Mouse (Mus musculus): Measurements from ENCODE around the gene Heg1. TPM values are rescaled to one million over a fixed set of nuclear protein-coding genes. Genes with fewer than 3 reads are reported as not detected.

The Heg1 gene
- polyA plus RNA-seq, 1 experiment from 2014 or later: 40.7 TPM

DNA sequence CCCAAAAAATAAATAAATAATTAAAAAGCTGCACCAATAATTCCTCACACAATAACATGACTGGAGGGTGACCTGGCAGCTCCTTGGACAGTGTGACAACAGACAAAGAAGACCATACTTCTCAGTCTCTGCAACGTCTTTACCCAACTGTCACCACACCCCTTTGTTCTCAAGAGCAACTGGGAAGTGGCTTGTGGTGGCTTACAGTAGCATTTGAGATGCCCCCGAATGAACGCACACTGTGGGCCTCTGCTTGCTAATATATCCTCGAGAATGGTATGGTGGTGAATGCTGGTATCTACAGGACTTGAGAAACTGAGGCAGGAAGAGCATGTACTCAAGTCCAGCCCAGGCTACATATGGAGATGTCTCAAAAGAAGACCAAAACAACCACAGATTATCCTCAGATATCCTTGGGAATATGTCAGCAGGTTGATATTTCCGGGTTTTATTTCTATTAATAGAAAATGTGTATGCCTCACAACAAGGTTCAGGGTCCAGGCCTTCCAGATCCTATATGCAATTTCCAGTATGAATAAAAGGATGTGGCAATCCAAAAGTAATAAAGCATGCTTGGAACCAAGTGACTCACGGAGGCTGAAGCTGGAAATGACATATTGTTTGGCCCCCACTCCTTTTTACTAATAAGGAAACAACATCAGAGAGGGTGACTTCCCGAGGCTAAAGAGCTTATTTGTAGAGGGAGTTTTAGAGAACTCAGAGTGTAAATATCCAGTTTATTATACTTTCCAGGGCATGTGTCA lies 92.8 kb downstream of the Heg1 start:
- Histone ChIP-seq H3K36me3 (ENCODE audit: control insufficient read depth, insufficient read depth, low read length) (no peaks in the 10 kb centered on the region), H3K9me3 (ENCODE audit: control insufficient read depth, low read length) (no peaks in the 10 kb centered on the region), H3K4me1 (ENCODE audit: control insufficient read depth, insufficient read depth, low read length) (no peaks in the 10 kb centered on the region), H3K4me3 (ENCODE audit: low read depth, low read length) (no peak overlapping the region), H3K9ac (ENCODE audit: low read length) (no peak overlapping the region), H3K4me2 (no peak overlapping the region), H3K27me3 (ENCODE audit: control insufficient read depth, insufficient read depth, low read length) (no peaks in the 10 kb centered on the region), H3K27ac (ENCODE audit: low read depth, low read length) (no peak overlapping the region)
- DNase-seq (ENCODE audit: low spot score, missing footprints) (no peak), ATAC-seq (ENCODE audit: low FRiP score) (no peak)
- WGBS: 87% methylated on average over 7 of the region's 7 CpGs

DNA sequence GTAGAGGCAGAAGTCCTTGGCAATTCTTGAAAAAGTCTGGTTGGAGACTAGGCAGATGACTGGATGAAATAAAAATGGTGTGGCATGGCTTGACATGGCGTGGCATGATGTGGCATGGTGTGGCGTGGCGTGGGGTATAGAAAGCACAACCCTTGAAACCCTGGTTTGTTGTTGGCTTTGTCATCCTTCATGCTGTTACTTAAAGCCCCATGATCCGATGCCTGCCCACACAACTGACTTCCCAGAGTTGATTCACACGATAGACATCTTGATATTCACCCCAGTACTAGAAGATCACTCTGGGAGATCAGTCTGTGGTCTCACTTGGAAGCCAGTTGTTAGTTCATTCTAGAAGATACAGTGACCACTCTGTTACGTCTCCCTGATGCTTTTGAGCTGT lies 93.4 kb downstream of the Heg1 start:
- Histone ChIP-seq H3K4me2 (no peak overlapping the region), H3K4me1 (ENCODE audit: control insufficient read depth, insufficient read depth, low read length) (no peaks in the 10 kb centered on the region), H3K27me3 (ENCODE audit: control insufficient read depth, insufficient read depth, low read length) (no peaks in the 10 kb centered on the region), H3K4me3 (ENCODE audit: low read depth, low read length) (no peak overlapping the region), H3K9ac (ENCODE audit: low read length) (no peak overlapping the region), H3K9me3 (ENCODE audit: control insufficient read depth, low read length) (no peaks in the 10 kb centered on the region), H3K36me3 (ENCODE audit: control insufficient read depth, insufficient read depth, low read length) (no peaks in the 10 kb centered on the region), H3K27ac (ENCODE audit: low read depth, low read length) (no peak overlapping the region)
- ATAC-seq (ENCODE audit: low FRiP score): no peak
- no peak for DNase-seq (ENCODE audit: low spot score, missing footprints)
- 89% methylated on average over 6 of the region's 6 CpGs for WGBS

DNA sequence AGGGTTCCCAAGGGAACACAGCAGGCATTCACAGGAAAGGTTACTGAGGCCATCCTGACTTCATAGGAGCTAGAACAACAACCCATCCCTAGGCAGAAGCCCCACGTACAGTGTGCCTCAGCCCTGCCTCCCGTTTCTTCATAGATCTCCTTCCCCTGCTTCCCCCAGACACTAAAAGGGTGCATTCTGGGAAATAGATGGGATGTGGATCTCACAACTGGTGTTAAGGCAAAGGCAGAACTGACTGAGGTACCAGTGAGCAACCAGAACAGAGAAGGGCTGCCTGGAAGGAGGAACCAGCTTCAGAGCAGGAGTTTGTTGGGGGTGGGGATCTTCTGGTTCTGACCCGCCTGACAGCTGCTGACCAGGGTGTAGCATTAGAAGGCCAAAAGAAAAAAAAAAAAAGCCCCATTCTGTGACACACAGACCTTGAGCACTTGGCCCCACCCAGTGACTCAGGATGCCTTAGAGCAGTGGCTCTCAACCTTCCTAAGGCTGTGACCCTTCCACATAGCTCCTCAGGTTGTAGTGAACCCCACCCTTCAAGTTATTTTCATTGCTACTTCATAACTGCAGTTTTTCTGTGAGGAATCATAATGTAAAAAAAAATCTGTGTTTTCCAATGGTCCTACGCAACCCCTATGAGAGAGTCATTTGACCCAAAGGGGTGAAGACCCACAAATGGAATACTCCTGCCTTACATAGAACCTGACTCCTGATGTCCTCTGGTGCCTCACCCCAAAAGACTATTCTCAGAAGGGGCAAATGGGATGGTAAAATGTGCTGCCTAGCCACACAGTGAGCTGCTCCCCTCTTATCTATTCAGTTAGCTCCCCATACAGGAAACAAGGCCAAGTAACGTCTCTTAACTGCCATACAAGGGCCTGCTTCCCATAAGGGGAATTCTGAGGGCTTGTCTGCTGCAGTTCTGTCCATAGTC lies 97.9 kb downstream of the Heg1 start:
- Histone ChIP-seq H3K4me3 (ENCODE audit: low read depth, low read length) (no peak overlapping the region), H3K27ac (ENCODE audit: low read depth, low read length) (no peak overlapping the region), H3K4me2 (no peak overlapping the region), H3K36me3 (ENCODE audit: control insufficient read depth, insufficient read depth, low read length) (no peaks in the 10 kb centered on the region), H3K9ac (ENCODE audit: low read length) (no peak overlapping the region), H3K9me3 (ENCODE audit: control insufficient read depth, low read length) (no peaks in the 10 kb centered on the region), H3K27me3 (ENCODE audit: control insufficient read depth, insufficient read depth, low read length) (no peaks in the 10 kb centered on the region), H3K4me1 (ENCODE audit: control insufficient read depth, insufficient read depth, low read length) (no peaks in the 10 kb centered on the region)
- 73% methylated on average over 5 of the region's 5 CpGs for WGBS
- DNase-seq (ENCODE audit: low spot score, missing footprints): no peak
- ATAC-seq (ENCODE audit: low FRiP score): no peak

DNA sequence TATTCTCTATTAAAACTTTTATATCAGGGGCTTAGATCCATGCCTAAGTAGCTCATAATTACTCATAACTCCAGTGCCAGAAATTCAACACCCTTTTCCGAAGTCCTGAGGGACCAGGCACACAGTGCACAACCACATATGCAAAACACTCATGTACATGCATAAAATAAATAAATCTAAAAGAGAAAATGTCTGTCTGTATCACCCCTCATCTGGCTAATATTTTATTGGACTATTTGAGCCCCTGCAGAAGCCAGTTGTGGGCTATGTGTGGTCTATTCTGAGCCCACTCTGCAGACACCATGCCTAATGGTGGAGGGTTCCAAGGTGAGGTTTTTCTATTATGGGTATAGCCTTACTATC lies 98.5 kb downstream of the Heg1 start:
- Histone ChIP-seq H3K36me3 (ENCODE audit: control insufficient read depth, insufficient read depth, low read length) (no peaks in the 10 kb centered on the region), H3K27ac (ENCODE audit: low read depth, low read length) (no peak overlapping the region), H3K4me2 (no peak overlapping the region), H3K27me3 (ENCODE audit: control insufficient read depth, insufficient read depth, low read length) (no peaks in the 10 kb centered on the region), H3K9ac (ENCODE audit: low read length) (no peak overlapping the region), H3K9me3 (ENCODE audit: control insufficient read depth, low read length) (no peaks in the 10 kb centered on the region), H3K4me1 (ENCODE audit: control insufficient read depth, insufficient read depth, low read length) (no peaks in the 10 kb centered on the region), H3K4me3 (ENCODE audit: low read depth, low read length) (no peak overlapping the region)
- ATAC-seq (ENCODE audit: low FRiP score) (no peak), DNase-seq (ENCODE audit: low spot score, missing footprints) (no peak)
- WGBS: 91% methylated on average over 1 of the region's 1 CpGs

DNA sequence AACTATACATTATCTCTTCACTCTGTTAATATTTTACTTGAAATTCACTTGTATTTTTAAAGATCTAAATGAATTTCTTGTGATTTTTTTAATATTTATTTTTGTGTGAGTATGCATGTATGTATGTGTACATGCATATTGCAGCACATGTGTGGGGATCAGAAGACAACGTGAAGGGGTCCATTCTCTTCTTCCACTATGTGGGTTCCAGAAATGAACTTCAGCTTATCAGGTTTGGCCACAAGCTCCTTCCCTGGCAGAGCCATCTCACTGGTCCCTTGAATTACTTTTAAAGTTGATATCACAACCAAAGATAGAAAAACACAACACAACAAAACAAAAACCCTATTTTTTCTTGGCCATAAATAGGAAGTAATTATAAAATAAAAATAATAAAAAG lies 100.4 kb downstream of the Heg1 start:
- DNase-seq (ENCODE audit: low spot score, missing footprints) (no peak), ATAC-seq (ENCODE audit: low FRiP score) (no peak)
- Histone ChIP-seq H3K36me3 (ENCODE audit: control insufficient read depth, insufficient read depth, low read length) (no peaks in the 10 kb centered on the region), H3K9ac (ENCODE audit: low read length) (no peak overlapping the region), H3K27me3 (ENCODE audit: control insufficient read depth, insufficient read depth, low read length) (no peaks in the 10 kb centered on the region), H3K4me1 (ENCODE audit: control insufficient read depth, insufficient read depth, low read length) (no peaks in the 10 kb centered on the region), H3K4me3 (ENCODE audit: low read depth, low read length) (no peak overlapping the region), H3K27ac (ENCODE audit: low read depth, low read length) (no peak overlapping the region), H3K9me3 (ENCODE audit: control insufficient read depth, low read length) (no peaks in the 10 kb centered on the region), H3K4me2 (no peak overlapping the region)
- WGBS: 91% methylated on average over 1 of the region's 1 CpGs

DNA sequence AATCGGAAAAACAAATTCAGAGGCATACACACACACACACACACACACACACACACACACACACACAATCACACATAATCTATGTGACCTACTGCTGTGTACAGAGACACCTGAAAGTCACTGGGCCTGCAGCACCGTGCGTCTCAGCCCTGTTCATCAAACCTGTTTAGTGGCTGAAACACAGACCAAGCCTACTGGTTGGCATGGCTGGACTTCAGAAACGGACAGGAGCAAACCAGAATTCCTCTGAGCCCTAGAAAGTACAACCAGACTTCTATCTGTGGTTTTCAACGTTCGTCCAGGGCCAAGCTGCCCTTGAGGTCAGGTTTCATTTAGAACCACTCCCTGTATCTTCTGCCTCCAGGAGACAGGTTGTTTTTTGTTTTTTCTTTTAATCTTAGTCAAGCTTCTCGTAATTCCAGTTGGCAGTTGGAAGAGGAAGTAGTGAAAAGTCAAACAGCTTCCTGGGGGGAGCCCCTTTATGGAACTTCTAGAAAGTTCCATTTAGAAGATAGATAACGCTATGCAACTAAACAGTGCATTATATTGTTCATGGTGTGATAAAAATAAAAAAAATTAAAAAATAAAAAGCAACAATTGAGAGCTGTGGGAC lies 101.0 kb downstream of the Heg1 start:
- no peaks in the 10 kb centered on the region for H3K9me3 ChIP-seq (ENCODE audit: control insufficient read depth, low read length)
- no peak overlapping the region for H3K9ac ChIP-seq (ENCODE audit: low read length)
- no peaks in the 10 kb centered on the region for H3K4me1 ChIP-seq (ENCODE audit: control insufficient read depth, insufficient read depth, low read length)
- no peaks in the 10 kb centered on the region for H3K27me3 ChIP-seq (ENCODE audit: control insufficient read depth, insufficient read depth, low read length)
- no peak overlapping the region for H3K4me3 ChIP-seq (ENCODE audit: low read depth, low read length)
- DNase-seq (ENCODE audit: low spot score, missing footprints) (no peak), ATAC-seq (ENCODE audit: low FRiP score) (no peak)
- no peak overlapping the region for H3K4me2 ChIP-seq
- 79% methylated on average over 8 of the region's 8 CpGs for WGBS
- H3K36me3 ChIP-seq (ENCODE audit: control insufficient read depth, insufficient read depth, low read length): no peaks in the 10 kb centered on the region
- H3K27ac ChIP-seq (ENCODE audit: low read depth, low read length): no peak overlapping the region

DNA sequence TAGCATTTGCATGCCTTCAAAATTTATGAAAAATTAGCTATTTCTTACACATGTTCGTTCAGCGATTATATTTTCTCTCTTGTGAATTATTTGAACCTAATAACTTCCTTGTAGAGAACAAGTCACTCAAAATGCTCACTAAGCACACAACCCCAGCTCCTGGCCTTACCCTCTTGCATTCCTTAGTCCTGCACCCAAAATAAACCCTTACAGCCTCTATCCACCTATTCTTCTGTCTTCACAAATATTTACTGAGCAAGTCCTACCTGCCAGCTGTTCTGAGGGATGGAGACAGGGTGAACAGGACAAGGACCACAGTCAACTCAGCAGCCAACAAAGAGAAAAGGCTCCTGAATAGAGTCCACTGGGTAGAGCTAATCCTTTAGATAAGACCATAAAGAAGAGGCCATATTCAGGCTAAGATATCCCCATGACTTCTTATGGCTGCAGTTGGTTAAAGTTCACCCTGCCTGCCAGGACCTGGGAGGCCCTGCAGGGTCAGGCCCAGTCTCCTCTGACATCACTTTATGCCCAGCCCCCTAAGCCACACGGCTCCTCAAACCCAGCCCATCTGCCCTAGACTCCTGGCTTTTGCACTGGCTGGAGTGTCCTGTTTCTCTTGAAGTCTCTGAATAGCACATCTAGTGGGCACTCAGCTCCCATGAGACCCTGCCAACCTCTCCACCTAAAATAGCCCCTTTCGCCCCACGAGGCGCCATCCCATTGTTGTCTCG lies 102.7 kb downstream of the Heg1 start:
- no peak for ATAC-seq (ENCODE audit: low FRiP score)
- H3K9ac ChIP-seq (ENCODE audit: low read length): no peak overlapping the region
- WGBS: 82% methylated on average over 7 of the region's 7 CpGs

DNA sequence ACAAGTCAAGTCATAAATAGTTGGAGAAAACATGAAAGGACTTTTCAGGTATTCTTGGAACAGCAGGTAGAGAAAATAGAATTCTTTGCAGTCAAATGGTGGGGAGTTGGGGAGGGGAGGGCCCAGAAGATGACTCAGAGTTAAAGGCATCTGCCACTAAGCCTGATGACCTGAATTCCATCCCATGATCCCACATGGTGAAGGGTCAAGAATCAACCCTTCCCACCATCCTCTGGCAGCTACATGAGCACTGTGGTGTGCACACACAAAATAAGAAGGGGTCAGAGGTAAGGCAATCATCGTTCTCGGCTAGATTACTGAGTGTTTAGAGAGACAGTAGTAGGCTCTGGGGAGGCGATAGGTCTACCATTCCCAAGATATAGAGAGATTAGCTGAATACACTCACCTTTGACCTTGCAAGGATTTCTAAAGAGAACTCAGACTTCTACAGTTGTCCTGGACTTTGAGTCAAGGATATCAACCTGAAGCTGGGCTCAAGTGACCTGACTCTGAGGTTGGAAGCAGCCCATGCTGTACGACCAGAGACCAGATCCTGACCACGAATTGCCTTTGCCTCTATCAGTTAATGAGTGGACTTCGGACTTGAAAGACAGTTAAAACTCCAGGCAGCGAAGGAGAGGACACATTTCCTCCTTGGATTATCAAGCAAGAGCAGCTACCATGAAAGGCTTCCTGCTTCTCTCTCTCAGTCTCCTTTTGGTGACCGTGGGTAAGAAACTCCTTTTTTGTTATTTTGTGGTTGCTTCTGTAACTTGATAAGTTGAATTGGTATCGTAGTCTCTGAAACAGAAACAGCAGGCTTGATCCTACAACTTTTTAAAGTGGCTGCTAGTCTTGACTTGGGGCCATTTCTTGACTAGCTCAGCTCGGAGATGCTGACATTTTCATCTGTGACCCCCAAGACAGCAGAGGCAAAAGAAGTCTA lies 109.9 kb downstream of the Heg1 start, which contains the start of gene Muc13:
Muc13 (plus strand) TSS at position 192 of the 946 bp plus-strand sequence.
- no peak for ATAC-seq (ENCODE audit: low FRiP score)
- WGBS: 89% methylated on average over 10 of the region's 10 CpGs
- Histone ChIP-seq H3K4me3 (ENCODE audit: low read depth, low read length) (no peak within 1 kb of the TSS), H3K36me3 (ENCODE audit: control insufficient read depth, insufficient read depth, low read length) (no peaks in the 10 kb centered on the region), H3K4me1 (ENCODE audit: control insufficient read depth, insufficient read depth, low read length) (no peaks in the 10 kb centered on the region), H3K27ac (ENCODE audit: low read depth, low read length) (no peak within 1 kb of the TSS), H3K9me3 (ENCODE audit: control insufficient read depth, low read length) (no peaks in the 10 kb centered on the region), H3K4me2 (no peak within 1 kb of the TSS), H3K9ac (ENCODE audit: low read length) (no peak within 1 kb of the TSS), H3K27me3 (ENCODE audit: control insufficient read depth, insufficient read depth, low read length) (no peaks in the 10 kb centered on the region)
- DNase-seq (ENCODE audit: low spot score, missing footprints): no peak

More for the DNA sequence above, 102.7 kb downstream of the Heg1 start:
- no peaks in the 10 kb centered on the region for H3K4me1 ChIP-seq (ENCODE audit: control insufficient read depth, insufficient read depth, low read length)
- H3K27me3 ChIP-seq (ENCODE audit: control insufficient read depth, insufficient read depth, low read length): no peaks in the 10 kb centered on the region
- H3K4me3 ChIP-seq (ENCODE audit: low read depth, low read length): no peak overlapping the region
- no peaks in the 10 kb centered on the region for H3K36me3 ChIP-seq (ENCODE audit: control insufficient read depth, insufficient read depth, low read length)
- no peak overlapping the region for H3K27ac ChIP-seq (ENCODE audit: low read depth, low read length)
- no peak overlapping the region for H3K4me2 ChIP-seq
- no peaks in the 10 kb centered on the region for H3K9me3 ChIP-seq (ENCODE audit: control insufficient read depth, low read length)
- no peak for DNase-seq (ENCODE audit: low spot score, missing footprints)
